Mouse (Mus musculus) kidney, adult 18-20 months (tissue): Measurements from ENCODE around the gene Olfr287.

Source experiments
- DNase-seq: peaks from one replicate; pipeline ENCODE4 v3.0.0; 2021

Olfr287 gene

GRCm38 (mm10) chr15:98220877-98221276 lies at the start of gene Olfr287, which contains the start of gene Gm44579:
Gene Olfr287 (minus strand): TSS chr15:98221056.
Gene Gm44579 (minus strand): TSS chr15:98220977.
- DNase-seq = no peak

- DNase-seq = no peak
Observed at GRCm38 (mm10) chr15:98257776-98258175, 36.9 kb upstream of the Olfr287 start.

- DNase-seq = no peak
Observed at GRCm38 (mm10) chr15:98257193-98257592, 36.3 kb upstream of the Olfr287 start, which contains the start of gene H1fnt. Gene H1fnt (minus strand): TSS chr15:98257293.

GRCm38 (mm10) chr15:98256271-98256670 lies 35.4 kb upstream of the Olfr287 start:
- DNase-seq = peak; percentile 71

GRCm38 (mm10) chr15:98235442-98235841 lies 14.6 kb upstream of the Olfr287 start:
- DNase-seq = no peak

GRCm38 (mm10) chr15:98234350-98234749 lies 13.5 kb upstream of the Olfr287 start, which contains the start of gene Olfr286:
Gene Olfr286 (minus strand): TSS chr15:98234450.
- DNase-seq = no peak

- DNase-seq = no peak
Observed at GRCm38 (mm10) chr15:98226096-98226495, 5.2 kb upstream of the Olfr287 start.

GRCm38 (mm10) chr15:98225610-98226009 lies 4.8 kb upstream of the Olfr287 start:
- no peak for DNase-seq

GRCm38 (mm10) chr15:98222377-98222776 lies 1.5 kb upstream of the Olfr287 start:
- DNase-seq = no peak

- no peak for DNase-seq
Observed at GRCm38 (mm10) chr15:98214130-98214529, 6.7 kb downstream of the Olfr287 start.

GRCm38 (mm10) chr15:98213336-98213870 lies 7.5 kb downstream of the Olfr287 start:
- DNase-seq = peak; percentile 5

- DNase-seq = peak; percentile 25
Observed at GRCm38 (mm10) chr15:98209676-98210075, 11.2 kb downstream of the Olfr287 start.

- no peak for DNase-seq
Observed at GRCm38 (mm10) chr15:98195442-98195841, 25.4 kb downstream of the Olfr287 start, which contains the start of gene Olfr288. Gene Olfr288 (minus strand): TSS chr15:98195542.

- no peak for DNase-seq
Observed at GRCm38 (mm10) chr15:98184456-98184855, 36.4 kb downstream of the Olfr287 start.

- no peak for DNase-seq
Observed at GRCm38 (mm10) chr15:98181856-98182570, 38.8 kb downstream of the Olfr287 start.

- DNase-seq = peak; percentile 91
Observed at GRCm38 (mm10) chr15:98181132-98181711, 39.6 kb downstream of the Olfr287 start.

- DNase-seq = no peak
Observed at GRCm38 (mm10) chr15:98180567-98181131, 40.2 kb downstream of the Olfr287 start.

GRCm38 (mm10) chr15:98177320-98177719 lies 43.5 kb downstream of the Olfr287 start:
- no peak for DNase-seq

- DNase-seq = no peak
Observed at GRCm38 (mm10) chr15:98173821-98174220, 47.0 kb downstream of the Olfr287 start.

- DNase-seq = no peak
Observed at GRCm38 (mm10) chr15:98172113-98172512, 48.7 kb downstream of the Olfr287 start.

- no peak for DNase-seq
Observed at GRCm38 (mm10) chr15:98170917-98171316, 49.9 kb downstream of the Olfr287 start.

GRCm38 (mm10) chr15:98170365-98170764 lies 50.5 kb downstream of the Olfr287 start:
- no peak for DNase-seq

GRCm38 (mm10) chr15:98168622-98169004 lies 52.2 kb downstream of the Olfr287 start:
- DNase-seq = no peak
